In the genomic region with DNA sequence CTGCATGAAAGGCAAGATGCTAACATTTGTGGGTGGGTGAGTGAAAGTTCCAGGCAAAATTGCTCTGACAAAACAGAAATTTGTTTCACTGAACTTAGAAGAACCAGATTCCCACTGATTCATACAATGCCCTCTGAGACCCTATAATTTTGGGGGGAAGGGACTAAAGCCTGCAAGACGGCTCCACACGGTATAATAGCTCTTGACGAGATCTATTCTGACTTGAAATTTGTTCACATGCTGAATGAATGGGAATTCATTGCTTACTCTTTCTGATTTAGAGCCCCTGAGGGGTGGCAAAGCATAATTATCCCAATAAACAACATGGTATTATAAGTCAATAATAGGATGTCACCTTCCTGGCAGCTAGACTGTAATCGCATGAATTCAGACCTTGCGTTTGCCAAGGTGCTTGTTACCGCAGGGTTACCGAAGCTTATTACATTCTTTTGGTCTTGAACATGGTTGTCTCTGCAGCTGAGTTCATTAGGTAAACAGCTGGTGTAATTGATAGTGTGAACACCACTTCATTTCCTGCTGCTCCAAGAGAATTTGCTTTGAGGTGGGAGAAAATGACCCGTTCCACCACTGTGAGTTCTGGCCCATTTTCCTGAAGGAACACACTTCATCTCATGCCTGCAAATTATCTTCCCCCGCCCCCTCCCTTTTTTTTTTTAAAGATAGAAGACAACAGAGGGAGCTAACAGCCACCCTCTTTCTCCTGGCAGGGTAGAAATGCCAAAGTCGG, we compare ENCODE assay signal across 19 mouse cellular contexts.
DNase-seq lines count a peak whose midpoint lies in the region; ATAC-seq and TF ChIP-seq lines count a peak whose summit lies in the region.
"Had no signal": no experiment of that assay in that cellular context is flagged by ENCODE, and none has a peak within 500 bp of the region (broad histone marks: within the 10 kb centered on the region; RNA-seq: fewer than 3 reads in every experiment).

No protein-coding gene starts in this region.

- 38% methylated on average over 10 of the region's 10 CpGs for WGBS in forebrain, embryonic 13.5 days
- WGBS in forebrain, embryonic 11.5 days = 59% methylated on average over 10 of the region's 10 CpGs
- WGBS in kidney, postnatal 0 days = 43% methylated on average over 10 of the region's 10 CpGs
- 48% methylated on average over 10 of the region's 10 CpGs for WGBS in neural tube, embryonic 14.5 days

- no peak overlapping the region for H3K4me2 ChIP-seq in forebrain, embryonic 13.5 days
- H3K4me2 ChIP-seq in forebrain, embryonic 11.5 days (ENCODE audit: low read depth, low read length, severe bottlenecking) = no peak overlapping the region
- no peak overlapping the region for H3K4me2 ChIP-seq in kidney, postnatal 0 days (ENCODE audit: low read length)
- no peak overlapping the region for H3K4me2 ChIP-seq in neural tube, embryonic 14.5 days (ENCODE audit: low read depth, low read length)
- H3K4me2 ChIP-seq: embryonic facial prominence, embryonic 15.5 days; heart, embryonic 13.5 days; liver, embryonic 11.5 days had no signal

- DNase-seq in forebrain, embryonic 11.5 days (ENCODE audit: low spot score) = no peak
- peak; percentile 51 for DNase-seq in kidney, postnatal 0 days (ENCODE audit: low spot score)
- no peak for DNase-seq in kidney, postnatal 36 days
- DNase-seq in brain, embryonic 14.5 days (ENCODE audit: low read depth) = peak; percentile 70
- no peak for DNase-seq in adrenal gland, adult 8-10 months
- DNase-seq: adrenal gland, postnatal 36 days; cerebellum, adult 8-10 months; heart, adult 18-20 months; kidney, adult 18-20 months; lung, adult 18-20 months; thymus, postnatal 14 days had no signal

- H3K27ac ChIP-seq in forebrain, embryonic 13.5 days = no peak overlapping the region
- no peak overlapping the region for H3K27ac ChIP-seq in forebrain, embryonic 11.5 days (ENCODE audit: low read depth, low read length)
- H3K27ac ChIP-seq in kidney, postnatal 0 days = no peak overlapping the region
- H3K27ac ChIP-seq in neural tube, embryonic 14.5 days (ENCODE audit: low read depth, low read length) = no peak overlapping the region
- H3K27ac ChIP-seq: embryonic facial prominence, embryonic 15.5 days; heart, embryonic 13.5 days had no signal

- no peaks in the 10 kb centered on the region for H3K9me3 ChIP-seq in forebrain, embryonic 13.5 days (replicated peaks)
- H3K9me3 ChIP-seq in forebrain, embryonic 11.5 days (ENCODE audit: control insufficient read depth, low read length) = no peaks in the 10 kb centered on the region
- no peaks in the 10 kb centered on the region for H3K9me3 ChIP-seq in kidney, postnatal 0 days (replicated peaks; ENCODE audit: low read length)
- no peaks in the 10 kb centered on the region for H3K9me3 ChIP-seq in neural tube, embryonic 14.5 days (ENCODE audit: control insufficient read depth, low read length)
- H3K9me3 ChIP-seq: embryonic facial prominence, embryonic 15.5 days; heart, embryonic 13.5 days had no signal

- TF ChIP-seq CTCF in kidney, postnatal 0 days (IDR thresholded peaks at IDR 0.05; ENCODE audit: low read depth) = no peak
- no peak for TF ChIP-seq CTCF in brain, embryonic 14.5 days (IDR thresholded peaks at IDR 0.05; ENCODE audit: borderline replicate concordance, extremely low read depth, insufficient read depth, insufficient read length)

- no peak for TF ChIP-seq POLR2A in brain, embryonic 14.5 days (IDR thresholded peaks at IDR 0.05; ENCODE audit: borderline replicate concordance, extremely low read depth, insufficient read depth, insufficient read length, poor library complexity, severe bottlenecking)

- H3K36me3 ChIP-seq in forebrain, embryonic 13.5 days (ENCODE audit: poor library complexity, severe bottlenecking) = no peaks in the 10 kb centered on the region
- no peaks in the 10 kb centered on the region for H3K36me3 ChIP-seq in forebrain, embryonic 11.5 days (ENCODE audit: control insufficient read depth, insufficient read depth, low read length)
- no peaks in the 10 kb centered on the region for H3K36me3 ChIP-seq in kidney, postnatal 0 days (ENCODE audit: insufficient read depth, low read length)
- no peaks in the 10 kb centered on the region for H3K36me3 ChIP-seq in neural tube, embryonic 14.5 days (ENCODE audit: control insufficient read depth, insufficient read depth, low read length)
- H3K36me3 ChIP-seq: embryonic facial prominence, embryonic 15.5 days; heart, embryonic 13.5 days had no signal

- no peak overlapping the region for H3K4me3 ChIP-seq in forebrain, embryonic 13.5 days
- no peak overlapping the region for H3K4me3 ChIP-seq in forebrain, embryonic 11.5 days (ENCODE audit: low read depth, low read length)
- H3K4me3 ChIP-seq in kidney, postnatal 0 days (replicated peaks; ENCODE audit: low read depth, low read length) = no peak overlapping the region
- no peak overlapping the region for H3K4me3 ChIP-seq in neural tube, embryonic 14.5 days (ENCODE audit: low read depth, low read length)
- H3K4me3 ChIP-seq: embryonic facial prominence, embryonic 15.5 days; heart, embryonic 13.5 days; megakaryocyte, embryonic 14.5 days had no signal

- H3K9ac ChIP-seq in forebrain, embryonic 13.5 days = no peak overlapping the region
- H3K9ac ChIP-seq in forebrain, embryonic 11.5 days (ENCODE audit: low read length) = no peak overlapping the region
- H3K9ac ChIP-seq in kidney, postnatal 0 days (ENCODE audit: low read depth, low read length) = no peak overlapping the region
- H3K9ac ChIP-seq in neural tube, embryonic 14.5 days (replicated peaks; ENCODE audit: low read depth, low read length) = no peak overlapping the region
- H3K9ac ChIP-seq: embryonic facial prominence, embryonic 15.5 days; heart, embryonic 13.5 days had no signal

- H3K4me1 ChIP-seq in forebrain, embryonic 13.5 days = peaks cover 9% of the 10 kb centered on the region; the same call in 1 of the 2 replicates
- H3K4me1 ChIP-seq in forebrain, embryonic 11.5 days (replicated peaks; ENCODE audit: control insufficient read depth, insufficient read depth, low read length) = no peaks in the 10 kb centered on the region
- no peaks in the 10 kb centered on the region for H3K4me1 ChIP-seq in kidney, postnatal 0 days (replicated peaks; ENCODE audit: insufficient read depth, low read length)
- peaks cover 3% of the 10 kb centered on the region; the same call in 1 of the 2 replicates for H3K4me1 ChIP-seq in neural tube, embryonic 14.5 days (ENCODE audit: control insufficient read depth, insufficient read depth, low read length)
- H3K4me1 ChIP-seq: embryonic facial prominence, embryonic 15.5 days; heart, embryonic 13.5 days; megakaryocyte, embryonic 14.5 days had no signal

- no peaks in the 10 kb centered on the region for H3K27me3 ChIP-seq in forebrain, embryonic 13.5 days
- H3K27me3 ChIP-seq in forebrain, embryonic 11.5 days (ENCODE audit: control insufficient read depth, insufficient read depth, low read length) = no peaks in the 10 kb centered on the region
- no peaks in the 10 kb centered on the region for H3K27me3 ChIP-seq in kidney, postnatal 0 days (ENCODE audit: insufficient read depth, low read length)
- no peaks in the 10 kb centered on the region for H3K27me3 ChIP-seq in neural tube, embryonic 14.5 days (ENCODE audit: control insufficient read depth, insufficient read depth, low read length)
- H3K27me3 ChIP-seq: CH12.LX; embryonic facial prominence, embryonic 15.5 days; heart, embryonic 13.5 days; megakaryocyte, embryonic 14.5 days had no signal

- ATAC-seq in forebrain, embryonic 13.5 days = 0 out of 2 replicates have a peak, but pooled peaks have one; percentile 27
- ATAC-seq in forebrain, embryonic 11.5 days (replicated peaks; ENCODE audit: low FRiP score) = no peak
- ATAC-seq in kidney, postnatal 0 days (replicated peaks; ENCODE audit: low FRiP score, low read depth) = no peak
- ATAC-seq in neural tube, embryonic 14.5 days (ENCODE audit: low read depth) = peak; percentile 61; the same call in 1 of the 2 replicates
- ATAC-seq in erythroblast, adult 5-6 weeks (replicated peaks; ENCODE audit: low FRiP score, poor library complexity, severe bottlenecking) = no peak

Comparison
In these comparisons a context has a peak if more than half of its experiments do, and no peak if none do; other contexts are left out.
1. ATAC-seq: peak in forebrain, embryonic 13.5 days (single experiment) and neural tube, embryonic 14.5 days (single experiment); none in forebrain, embryonic 11.5 days (single experiment), kidney, postnatal 0 days (single experiment) and erythroblast, adult 5-6 weeks (single experiment).
2. DNase-seq: peak in kidney, postnatal 0 days (single experiment) and brain, embryonic 14.5 days (single experiment); none in forebrain, embryonic 11.5 days (single experiment), kidney, postnatal 36 days (0 of 2) and adrenal gland, adult 8-10 months (single experiment).